Comparison of ENCODE assay signal across 8 mouse cellular contexts in genomic region chr13:14612463-14612862, GRCm38 (mm10). TPM values are rescaled to one million over a fixed set of nuclear protein-coding genes. Genes with fewer than 3 reads are reported as not detected.
DNase-seq lines count a peak whose midpoint lies in the region; ATAC-seq and TF ChIP-seq lines count a peak whose summit lies in the region.

No protein-coding gene starts in this region.

- no peak for DNase-seq in cerebellum, adult 2 months
- DNase-seq in cerebellum, postnatal 36 days = no peak
- DNase-seq in left cerebral cortex, postnatal 4 days = no peak
- no peak for DNase-seq in thymus, adult 18-20 months

- peak overlapping the region; percentile 81 for H3K9ac ChIP-seq in limb, embryonic 12.5 days (replicated peaks)

- H3K27ac ChIP-seq in cerebellum, adult 2 months (ENCODE audit: insufficient read depth, low read length) = no peak overlapping the region
- 0 out of 2 replicates have a peak overlapping the region, but pooled peaks have one; percentile 53 for H3K27ac ChIP-seq in limb, embryonic 12.5 days
- H3K27ac ChIP-seq in small intestine, adult 2 months (ENCODE audit: insufficient read depth, low read depth, low read length) = peak overlapping the region; percentile 69

- peak overlapping the region; percentile 96 for H3K4me3 ChIP-seq in cerebellum, adult 2 months (replicated peaks; ENCODE audit: insufficient read depth, low read depth, low read length)
- H3K4me3 ChIP-seq in megakaryocyte, embryonic 14.5 days (replicated peaks) = peak overlapping the region; percentile 94
- H3K4me3 ChIP-seq in limb, embryonic 12.5 days (replicated peaks) = peak overlapping the region; percentile 86
- H3K4me3 ChIP-seq in small intestine, adult 2 months (ENCODE audit: low read depth, low read length) = peak overlapping the region; percentile 99

- no peak for TF ChIP-seq CTCF in cerebellum, adult 2 months (IDR thresholded peaks at IDR 0.05; ENCODE audit: borderline replicate concordance, insufficient read depth, low read depth, low read length)
- no peak for TF ChIP-seq CTCF in small intestine, adult 2 months (IDR thresholded peaks at IDR 0.05; ENCODE audit: extremely low read depth, insufficient read length, insufficient replicate concordance, low read depth, low read length)

- peak overlapping the region; percentile 58 for H3K4me2 ChIP-seq in limb, embryonic 12.5 days

- H3K36me3 ChIP-seq in megakaryocyte, embryonic 14.5 days (replicated peaks; ENCODE audit: low read length) = peaks cover 52% of the 10 kb centered on the region
- peaks cover 23% of the 10 kb centered on the region for H3K36me3 ChIP-seq in limb, embryonic 12.5 days
- peaks cover 19% of the 10 kb centered on the region for H3K36me3 ChIP-seq in small intestine, adult 2 months (ENCODE audit: control insufficient read depth, insufficient read depth, low read length)

- peaks cover 4% of the 10 kb centered on the region for H3K4me1 ChIP-seq in cerebellum, adult 2 months (ENCODE audit: control insufficient read depth, insufficient read depth, low read length)
- peaks cover 19% of the 10 kb centered on the region for H3K4me1 ChIP-seq in megakaryocyte, embryonic 14.5 days
- H3K4me1 ChIP-seq in limb, embryonic 12.5 days (replicated peaks) = peaks cover 4% of the 10 kb centered on the region; the same call in 1 of the 2 replicates
- peaks cover 3% of the 10 kb centered on the region; the same call in 1 of the 2 replicates for H3K4me1 ChIP-seq in small intestine, adult 2 months (ENCODE audit: control insufficient read depth, insufficient read depth, insufficient read length, low read length)

- 6% methylated on average over 10 of the region's 10 CpGs for WGBS in cerebellum, adult 2 months
- 9% methylated on average over 10 of the region's 10 CpGs for WGBS in limb, embryonic 12.5 days
- WGBS in small intestine, adult 2 months = 2% methylated on average over 10 of the region's 10 CpGs

- intact Hi-C loops in left cerebral cortex, postnatal 4 days (cut with DNase I) = loop anchor here (10.0 kb wide), 1 partner anchor 308 kb away; no protein-coding TSS in a partner anchor

- H3K9me3 ChIP-seq in megakaryocyte, embryonic 14.5 days = no peaks in the 10 kb centered on the region
- no peaks in the 10 kb centered on the region for H3K9me3 ChIP-seq in limb, embryonic 12.5 days

- no peak for ATAC-seq in megakaryocyte, adult 5-6 weeks (ENCODE audit: poor library complexity, severe bottlenecking)
- ATAC-seq in limb, embryonic 12.5 days (ENCODE audit: insufficient number of reproducible peaks, insufficient read depth, low FRiP score, low TSS enrichment, low read depth) = peak; percentile 39

- no peak for TF ChIP-seq POLR2A in cerebellum, adult 2 months (IDR thresholded peaks at IDR 0.05; ENCODE audit: borderline replicate concordance, insufficient read depth, low read length)
- no peak for TF ChIP-seq POLR2A in small intestine, adult 2 months (IDR thresholded peaks at IDR 0.05; ENCODE audit: low read depth, low read length)

- no peaks in the 10 kb centered on the region for H3K27me3 ChIP-seq in cerebellum, adult 2 months (ENCODE audit: control insufficient read depth, insufficient read depth, low read length)
- no peaks in the 10 kb centered on the region for H3K27me3 ChIP-seq in megakaryocyte, embryonic 14.5 days (replicated peaks)
- H3K27me3 ChIP-seq in limb, embryonic 12.5 days = no peaks in the 10 kb centered on the region
- H3K27me3 ChIP-seq in small intestine, adult 2 months (ENCODE audit: control insufficient read depth, insufficient read depth, low read length) = no peaks in the 10 kb centered on the region

RNA-seq across cellular contexts. Expression of gene Mrpl32, which starts 0.5 kb away (rescaled TPM):
- polyA plus RNA-seq in cerebellum, adult 2 months (2012; rRNA removed) = 25.4 and 26.9 TPM in 2 replicates
- polyA plus RNA-seq in megakaryocyte, embryonic 14.5 days (2012; ENCODE audit: insufficient read depth, low replicate concordance) = 6.6 and 20.9 TPM in 2 replicates
- 54.7 and 55.8 TPM in 2 replicates for total RNA-seq in megakaryocyte, adult 5-6 weeks (2015)
- 75.8 and 101 TPM in 2 replicates for total RNA-seq in megakaryocyte, adult 5-6 weeks (2017)
- polyA plus RNA-seq in limb, embryonic 12.5 days (2016; fragmentation: Nextera tagmentation; extraction: Ambion mirVana) = 111 and 118 TPM in 2 replicates
- 1.8 and 2.4 TPM in 2 replicates for polyA plus RNA-seq in small intestine, adult 2 months (2012; rRNA removed)
- total RNA-seq in left cerebral cortex, postnatal 4 days (2021) = 10 to 100 TPM; 36.0 to 41.0 TPM

RNA-seq across cellular contexts. Expression of gene Psma2, which starts 0.6 kb away (rescaled TPM):
- 76.7 and 81.4 TPM in 2 replicates for polyA plus RNA-seq in cerebellum, adult 2 months (2012; rRNA removed)
- polyA plus RNA-seq in megakaryocyte, embryonic 14.5 days (2012; ENCODE audit: insufficient read depth, low replicate concordance) = 7.9 TPM in 1 of 2 replicates, not detected in the other
- 121 and 143 TPM in 2 replicates for total RNA-seq in megakaryocyte, adult 5-6 weeks (2015)
- total RNA-seq in megakaryocyte, adult 5-6 weeks (2017) = 92.6 and 98.2 TPM in 2 replicates
- 193 TPM in 2 replicates for polyA plus RNA-seq in limb, embryonic 12.5 days (2016; fragmentation: Nextera tagmentation; extraction: Ambion mirVana)
- polyA plus RNA-seq in small intestine, adult 2 months (2012; rRNA removed) = 11.8 and 24.8 TPM in 2 replicates
- total RNA-seq in left cerebral cortex, postnatal 4 days (2021) = 10 to 100 TPM; 71.1 to 72.2 TPM

RNA-seq across cellular contexts. Expression of gene AW209491, which starts 17.5 kb away (rescaled TPM):
- 19.1 and 20.3 TPM in 2 replicates for polyA plus RNA-seq in cerebellum, adult 2 months (2012; rRNA removed)
- polyA plus RNA-seq in megakaryocyte, embryonic 14.5 days (2012; ENCODE audit: insufficient read depth, low replicate concordance) = 0.30 TPM in 1 of 2 replicates, not detected in the other
- total RNA-seq in megakaryocyte, adult 5-6 weeks (2015) = 4.6 and 4.7 TPM in 2 replicates
- total RNA-seq in megakaryocyte, adult 5-6 weeks (2017) = 6.9 and 7.8 TPM in 2 replicates
- 33.2 and 34.2 TPM in 2 replicates for polyA plus RNA-seq in limb, embryonic 12.5 days (2016; fragmentation: Nextera tagmentation; extraction: Ambion mirVana)
- polyA plus RNA-seq in small intestine, adult 2 months (2012; rRNA removed) = 0.95 and 1.6 TPM in 2 replicates
- total RNA-seq in left cerebral cortex, postnatal 4 days (2021) = 10 to 100 TPM; 16.4 to 19.3 TPM
